Mouse (Mus musculus): ENCODE data around the gene Tcf20.

DNA sequence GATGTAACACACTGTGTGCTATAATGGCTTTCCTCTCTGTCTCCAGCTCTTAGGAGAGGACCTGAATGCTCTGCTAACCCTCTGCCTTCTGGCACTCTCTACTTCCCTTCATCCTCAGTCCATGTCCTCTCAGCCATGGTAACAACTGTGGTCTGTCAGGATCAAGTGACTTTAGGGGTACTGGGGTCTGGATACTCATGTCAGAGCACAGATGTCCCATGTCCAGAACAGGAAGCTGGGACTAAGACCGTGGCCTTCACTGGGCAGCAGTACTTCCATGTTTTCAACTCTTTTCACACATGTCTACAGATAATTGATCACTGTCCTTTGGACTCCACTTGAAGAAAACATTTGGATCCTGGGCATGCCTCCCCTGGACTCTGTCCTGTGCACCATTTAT, 203.9 kb downstream of the Tcf20 start:
- TF ChIP-seq POLR2A (IDR thresholded peaks at IDR 0.05; ENCODE audit: extremely low read depth, insufficient read depth, low read length) = no peak
- TF ChIP-seq CTCF (IDR thresholded peaks at IDR 0.05; ENCODE audit: extremely low read depth, insufficient read depth, low read length) = no peak
